Mouse (Mus musculus): ENCODE results near the gene Fam227b. TPM values are rescaled to one million over a fixed set of nuclear protein-coding genes. Genes with fewer than 3 reads are reported as not detected.

Fam227b gene
- polyA plus RNA-seq, 1 experiment from 2014 or later = not detected

- H3K27ac ChIP-seq (ENCODE audit: low read length) = no peak overlapping the region
- no peak overlapping the region for H3K4me2 ChIP-seq (ENCODE audit: low read length)
- 81% methylated on average over 1 of the region's 1 CpGs for WGBS
- H3K9me3 ChIP-seq (replicated peaks; ENCODE audit: control insufficient read depth, low read length, poor library complexity, severe bottlenecking) = no peaks in the 10 kb centered on the region
- H3K27me3 ChIP-seq (ENCODE audit: control insufficient read depth, insufficient read depth, low read depth, low read length) = no peaks in the 10 kb centered on the region
- no peak for ATAC-seq
- no peaks in the 10 kb centered on the region for H3K36me3 ChIP-seq (ENCODE audit: control insufficient read depth, insufficient read depth, low read length)
- no peaks in the 10 kb centered on the region for H3K4me1 ChIP-seq (ENCODE audit: control insufficient read depth, insufficient read depth, low read length)
- no peak overlapping the region for H3K9ac ChIP-seq (ENCODE audit: low read depth, low read length)
- H3K4me3 ChIP-seq (ENCODE audit: low read depth, low read length) = no peak overlapping the region
Observed at GRCm38 (mm10) chr2:126069740-126070139, 82.1 kb downstream of the Fam227b start.

GRCm38 (mm10) chr2:126065303-126065856 lies 86.4 kb downstream of the Fam227b start:
- WGBS = 88% methylated on average over 3 of the region's 3 CpGs
- no peak overlapping the region for H3K9ac ChIP-seq (ENCODE audit: low read depth, low read length)
- H3K4me3 ChIP-seq (ENCODE audit: low read depth, low read length) = no peak overlapping the region
- H3K36me3 ChIP-seq (ENCODE audit: control insufficient read depth, insufficient read depth, low read length) = no peaks in the 10 kb centered on the region
- H3K4me2 ChIP-seq (ENCODE audit: low read length) = no peak overlapping the region
- peaks cover 3% of the 10 kb centered on the region; the same call in 1 of the 2 replicates for H3K4me1 ChIP-seq (ENCODE audit: control insufficient read depth, insufficient read depth, low read length)
- ATAC-seq = no peak
- H3K27ac ChIP-seq (ENCODE audit: low read length) = no peak overlapping the region
- no peaks in the 10 kb centered on the region for H3K9me3 ChIP-seq (replicated peaks; ENCODE audit: control insufficient read depth, low read length, poor library complexity, severe bottlenecking)
- H3K27me3 ChIP-seq (ENCODE audit: control insufficient read depth, insufficient read depth, low read depth, low read length) = no peaks in the 10 kb centered on the region

GRCm38 (mm10) chr2:126064814-126065213 lies 87.0 kb downstream of the Fam227b start:
- H3K27ac ChIP-seq (ENCODE audit: low read length) = no peak overlapping the region
- no peak for ATAC-seq
- H3K4me1 ChIP-seq (ENCODE audit: control insufficient read depth, insufficient read depth, low read length) = peaks cover 3% of the 10 kb centered on the region; the same call in 1 of the 2 replicates
- no peak overlapping the region for H3K4me3 ChIP-seq (ENCODE audit: low read depth, low read length)
- H3K9ac ChIP-seq (ENCODE audit: low read depth, low read length) = no peak overlapping the region
- 46% methylated on average over 2 of the region's 2 CpGs for WGBS
- H3K4me2 ChIP-seq (ENCODE audit: low read length) = no peak overlapping the region
- H3K27me3 ChIP-seq (ENCODE audit: control insufficient read depth, insufficient read depth, low read depth, low read length) = no peaks in the 10 kb centered on the region
- H3K36me3 ChIP-seq (ENCODE audit: control insufficient read depth, insufficient read depth, low read length) = no peaks in the 10 kb centered on the region
- no peaks in the 10 kb centered on the region for H3K9me3 ChIP-seq (replicated peaks; ENCODE audit: control insufficient read depth, low read length, poor library complexity, severe bottlenecking)

GRCm38 (mm10) chr2:126062876-126063275 lies 88.9 kb downstream of the Fam227b start:
- Histone ChIP-seq H3K27me3 (ENCODE audit: control insufficient read depth, insufficient read depth, low read depth, low read length) (no peaks in the 10 kb centered on the region), H3K4me3 (ENCODE audit: low read depth, low read length) (no peak overlapping the region), H3K27ac (ENCODE audit: low read length) (no peak overlapping the region), H3K9ac (ENCODE audit: low read depth, low read length) (no peak overlapping the region), H3K4me1 (ENCODE audit: control insufficient read depth, insufficient read depth, low read length) (peaks cover 3% of the 10 kb centered on the region; the same call in 1 of the 2 replicates), H3K9me3 (replicated peaks; ENCODE audit: control insufficient read depth, low read length, poor library complexity, severe bottlenecking) (no peaks in the 10 kb centered on the region), H3K4me2 (ENCODE audit: low read length) (no peak overlapping the region), H3K36me3 (ENCODE audit: control insufficient read depth, insufficient read depth, low read length) (no peaks in the 10 kb centered on the region)
- 83% methylated on average over 7 of the region's 7 CpGs for WGBS
- ATAC-seq = no peak

- H3K36me3 ChIP-seq (ENCODE audit: control insufficient read depth, insufficient read depth, low read length) = no peaks in the 10 kb centered on the region
- H3K4me2 ChIP-seq (ENCODE audit: low read length) = peak overlapping the region; percentile 19; the same call in 1 of the 2 replicates
- H3K27me3 ChIP-seq (ENCODE audit: control insufficient read depth, insufficient read depth, low read depth, low read length) = no peaks in the 10 kb centered on the region
- no peak overlapping the region for H3K9ac ChIP-seq (ENCODE audit: low read depth, low read length)
- H3K27ac ChIP-seq (ENCODE audit: low read length) = no peak overlapping the region
- H3K4me1 ChIP-seq (ENCODE audit: control insufficient read depth, insufficient read depth, low read length) = peaks cover 3% of the 10 kb centered on the region; the same call in 1 of the 2 replicates
- ATAC-seq = no peak
- WGBS = 66% methylated on average over 17 of the region's 17 CpGs
- no peaks in the 10 kb centered on the region for H3K9me3 ChIP-seq (replicated peaks; ENCODE audit: control insufficient read depth, low read length, poor library complexity, severe bottlenecking)
- no peak overlapping the region for H3K4me3 ChIP-seq (ENCODE audit: low read depth, low read length)
Observed at GRCm38 (mm10) chr2:126061037-126061773, 90.6 kb downstream of the Fam227b start.

GRCm38 (mm10) chr2:126060595-126060994 lies 91.2 kb downstream of the Fam227b start:
- no peak for ATAC-seq

GRCm38 (mm10) chr2:126053657-126054056 lies 98.1 kb downstream of the Fam227b start:
- no peak overlapping the region for H3K9ac ChIP-seq (ENCODE audit: low read depth, low read length)
- H3K27ac ChIP-seq (ENCODE audit: low read length) = no peak overlapping the region
- no peak overlapping the region for H3K4me2 ChIP-seq (ENCODE audit: low read length)
- H3K9me3 ChIP-seq (replicated peaks; ENCODE audit: control insufficient read depth, low read length, poor library complexity, severe bottlenecking) = no peaks in the 10 kb centered on the region
- ATAC-seq = no peak
- 73% methylated on average over 5 of the region's 5 CpGs for WGBS
- no peak overlapping the region for H3K4me3 ChIP-seq (ENCODE audit: low read depth, low read length)
- no peaks in the 10 kb centered on the region for H3K36me3 ChIP-seq (ENCODE audit: control insufficient read depth, insufficient read depth, low read length)
- H3K4me1 ChIP-seq (ENCODE audit: control insufficient read depth, insufficient read depth, low read length) = no peaks in the 10 kb centered on the region
- no peaks in the 10 kb centered on the region for H3K27me3 ChIP-seq (ENCODE audit: control insufficient read depth, insufficient read depth, low read depth, low read length)

More at GRCm38 (mm10) chr2:126060595-126060994, 91.2 kb downstream of the Fam227b start:
- Histone ChIP-seq H3K4me1 (ENCODE audit: control insufficient read depth, insufficient read depth, low read length) (peaks cover 3% of the 10 kb centered on the region; the same call in 1 of the 2 replicates), H3K9me3 (replicated peaks; ENCODE audit: control insufficient read depth, low read length, poor library complexity, severe bottlenecking) (no peaks in the 10 kb centered on the region), H3K36me3 (ENCODE audit: control insufficient read depth, insufficient read depth, low read length) (no peaks in the 10 kb centered on the region), H3K4me3 (ENCODE audit: low read depth, low read length) (no peak overlapping the region), H3K9ac (ENCODE audit: low read depth, low read length) (no peak overlapping the region), H3K27me3 (ENCODE audit: control insufficient read depth, insufficient read depth, low read depth, low read length) (no peaks in the 10 kb centered on the region), H3K27ac (ENCODE audit: low read length) (no peak overlapping the region), H3K4me2 (ENCODE audit: low read length) (no peak overlapping the region)
- WGBS = 56% methylated on average over 4 of the region's 4 CpGs

GRCm38 (mm10) chr2:126052749-126053557 lies 98.9 kb downstream of the Fam227b start:
- Histone ChIP-seq H3K27ac (ENCODE audit: low read length) (no peak overlapping the region), H3K4me2 (ENCODE audit: low read length) (no peak overlapping the region), H3K27me3 (ENCODE audit: control insufficient read depth, insufficient read depth, low read depth, low read length) (no peaks in the 10 kb centered on the region), H3K4me1 (ENCODE audit: control insufficient read depth, insufficient read depth, low read length) (no peaks in the 10 kb centered on the region), H3K4me3 (ENCODE audit: low read depth, low read length) (no peak overlapping the region), H3K9ac (ENCODE audit: low read depth, low read length) (no peak overlapping the region), H3K36me3 (ENCODE audit: control insufficient read depth, insufficient read depth, low read length) (no peaks in the 10 kb centered on the region), H3K9me3 (replicated peaks; ENCODE audit: control insufficient read depth, low read length, poor library complexity, severe bottlenecking) (no peaks in the 10 kb centered on the region)
- WGBS = 50% methylated on average over 6 of the region's 6 CpGs
- ATAC-seq = no peak
